Mouse (Mus musculus): ENCODE measurements around the gene Lmx1a. TPM values are rescaled to one million over a fixed set of nuclear protein-coding genes. Genes with fewer than 3 reads are reported as not detected.

Lmx1a gene
- not detected for polyA plus RNA-seq (2017; shearing (Covaris generic))

GRCm38 (mm10) chr1:167689232-167689261 is at the start of gene Lmx1a:
Lmx1a (plus strand) TSS chr1:167689237.

Other genes starting within 250 kb of the Lmx1a start
- gene Lrrc52, start 222.5 kb upstream of the Lmx1a start, polyA plus RNA-seq (2017; shearing (Covaris generic)) = not detected
- gene Rxrg, start 90.9 kb upstream of the Lmx1a start, polyA plus RNA-seq (2017; shearing (Covaris generic)) = 0.13 TPM

Measured in CD4-positive, CD25-positive, alpha-beta regulatory T cell (primary cell).